Mouse (Mus musculus): Measurements from ENCODE around the gene BC030867.

DNA sequence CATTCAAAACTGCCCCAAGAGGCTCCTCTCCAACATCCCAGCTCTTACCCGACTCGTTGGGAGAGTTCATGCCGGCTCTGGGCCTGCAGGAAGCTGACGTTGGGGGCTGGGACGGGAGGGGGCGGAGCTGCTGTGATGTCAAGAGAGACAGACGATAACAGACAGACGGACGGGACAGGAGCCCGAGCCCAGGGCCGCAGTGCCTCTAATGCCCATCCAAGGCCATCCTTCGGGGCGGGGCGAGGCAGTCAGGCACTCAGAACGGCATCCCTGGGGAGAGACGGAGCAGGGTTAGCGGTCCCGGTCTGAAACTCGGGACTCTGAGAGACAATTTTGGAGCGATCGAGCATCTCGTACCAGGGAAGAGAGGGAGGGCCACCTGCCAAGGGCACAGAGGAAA lies 24.0 kb upstream of the BC030867 start:
- TF ChIP-seq CTCF (IDR thresholded peaks at IDR 0.05; ENCODE audit: control insufficient read depth, insufficient read depth, insufficient replicate concordance, low read depth, low read length) (no peak), POLR2A (IDR thresholded peaks at IDR 0.05; ENCODE audit: control insufficient read depth, low read depth, low read length) (no peak)

All from testis, adult 2 months (tissue).